Mouse (Mus musculus) gastrocnemius, adult 2 months (tissue): ENCODE results near the gene Dixdc1. TPM values are rescaled to one million over a fixed set of nuclear protein-coding genes. Genes with fewer than 3 reads are reported as not detected.

Experiments used
- DNase-seq: peaks from one replicate; pipeline ENCODE4 v3.0.0; 2022
- H3K27ac ChIP-seq: fragments of 200-600 bp; 2 replicates; pipeline ENCODE4 v1.8.1; 2022; ENCODE audit warnings: mild to moderate bottlenecking
- H3K4me3 ChIP-seq: fragments of 200-600 bp; 2 replicates; pipeline ENCODE4 v1.8.1; 2022; ENCODE audit warnings: mild to moderate bottlenecking, moderate library complexity
- CTCF ChIP-seq: fragments of 200-600 bp; IDR thresholded peaks from 2 replicates; pipeline ENCODE4 v1.8.1; 2022; ENCODE audit warnings: antibody characterized with exemption, mild to moderate bottlenecking, moderate library complexity
- intact Hi-C: fragments of 180-260 bp; cut with DNase I; formaldehyde crosslinking; loops from one replicate; pipeline ENCODE4 v1.15.1; 2025
- total RNA-seq, 2 experiments: library from RNA; stranded (reverse); gene quantifications; 2 replicates each; pipeline ENCODE4 v1.2.3; 2021

Gene Dixdc1
- total RNA-seq, 2 experiments from 2014 or later = 2.6 to 4.7 TPM

DNA sequence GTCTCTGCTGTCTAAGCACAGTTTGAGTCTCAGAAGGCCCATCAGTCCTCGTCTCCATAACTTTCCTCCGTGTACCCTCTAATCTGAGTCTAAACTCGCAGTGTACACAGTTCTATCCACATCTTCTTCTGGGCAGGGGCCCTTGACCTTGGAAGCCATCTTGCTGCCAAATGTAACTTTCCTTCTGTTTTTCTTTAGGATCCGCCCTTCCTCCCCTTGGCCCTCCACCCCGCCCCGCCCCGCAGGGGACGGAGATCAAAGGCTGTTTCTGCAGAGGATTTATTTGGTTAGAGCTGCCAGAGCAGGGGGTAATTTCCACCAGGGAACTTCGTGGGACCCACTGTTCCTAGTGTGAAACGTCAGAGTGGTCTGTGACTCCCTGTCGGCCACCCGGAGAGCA, 18.3 kb downstream of the Dixdc1 start:
- H3K27ac ChIP-seq = no peak overlapping the region
- intact Hi-C loops = no loop called here
- H3K4me3 ChIP-seq = no peak overlapping the region
- DNase-seq = no peak
- TF ChIP-seq CTCF = no peak

DNA sequence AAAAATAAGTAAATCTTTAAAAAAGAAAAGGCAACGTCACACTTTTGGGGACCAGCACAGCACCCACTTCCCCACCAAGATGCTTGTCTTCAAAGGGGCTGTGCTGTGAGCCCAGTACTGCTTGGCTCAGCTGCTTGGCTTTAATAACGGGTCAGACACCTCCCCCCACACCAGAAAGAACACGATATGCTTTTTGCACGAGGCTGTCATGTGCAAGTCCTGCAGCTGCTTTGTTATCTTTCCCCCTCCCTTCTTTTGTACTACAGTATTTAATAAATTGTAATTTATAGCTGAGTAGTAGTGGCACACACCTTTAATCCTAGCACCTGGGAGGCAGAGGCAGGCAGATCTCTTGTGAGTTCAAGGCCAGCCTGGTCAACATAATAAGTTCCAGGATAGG, 20.4 kb downstream of the Dixdc1 start:
- Histone ChIP-seq H3K4me3 (no peak overlapping the region), H3K27ac (no peak overlapping the region)
- intact Hi-C loops = no loop called here
- DNase-seq = no peak
- TF ChIP-seq CTCF = no peak

DNA sequence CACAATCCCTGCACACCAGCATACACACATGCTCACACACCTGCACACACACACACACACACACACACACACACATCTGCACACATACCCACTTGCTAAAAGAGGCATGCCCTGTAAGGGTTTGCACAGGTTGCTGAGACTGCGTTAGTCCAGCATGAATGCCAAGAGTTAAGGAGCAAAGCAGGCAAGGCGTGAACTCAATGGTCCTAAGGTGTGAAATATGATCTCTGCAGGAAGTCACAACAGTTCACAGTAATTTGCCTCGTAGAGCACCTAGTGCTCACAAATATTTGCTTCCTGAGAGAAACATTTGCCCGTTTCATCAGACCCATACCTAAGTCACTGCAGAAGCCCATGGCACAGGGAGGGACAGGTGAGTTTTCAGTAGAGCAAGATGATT, 25.1 kb downstream of the Dixdc1 start:
- no peak for DNase-seq
- Histone ChIP-seq H3K27ac (no peak overlapping the region), H3K4me3 (no peak overlapping the region)
- intact Hi-C loops = no loop called here
- TF ChIP-seq CTCF = no peak

DNA sequence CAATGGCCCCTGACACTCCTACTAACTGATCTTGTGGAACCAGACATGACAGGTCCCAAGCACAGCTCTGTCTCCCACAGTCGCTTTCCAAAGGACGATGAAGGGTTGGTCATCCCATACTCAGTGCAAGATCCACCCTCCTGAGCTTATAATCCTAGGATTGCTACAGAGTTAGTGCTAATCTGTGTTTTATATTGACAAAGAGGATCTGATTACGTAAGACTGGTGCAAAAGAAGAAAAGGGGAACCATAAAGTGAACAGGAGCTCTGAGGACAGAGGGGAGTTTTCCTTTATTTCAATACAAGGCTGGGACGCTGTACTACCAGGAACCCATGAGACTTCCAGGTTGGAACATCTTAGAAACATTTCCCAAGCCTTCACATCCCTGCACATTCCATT, 28.0 kb downstream of the Dixdc1 start:
- TF ChIP-seq CTCF = no peak
- intact Hi-C loops = no loop called here
- H3K4me3 ChIP-seq = no peak overlapping the region
- no peak overlapping the region for H3K27ac ChIP-seq
- no peak for DNase-seq

DNA sequence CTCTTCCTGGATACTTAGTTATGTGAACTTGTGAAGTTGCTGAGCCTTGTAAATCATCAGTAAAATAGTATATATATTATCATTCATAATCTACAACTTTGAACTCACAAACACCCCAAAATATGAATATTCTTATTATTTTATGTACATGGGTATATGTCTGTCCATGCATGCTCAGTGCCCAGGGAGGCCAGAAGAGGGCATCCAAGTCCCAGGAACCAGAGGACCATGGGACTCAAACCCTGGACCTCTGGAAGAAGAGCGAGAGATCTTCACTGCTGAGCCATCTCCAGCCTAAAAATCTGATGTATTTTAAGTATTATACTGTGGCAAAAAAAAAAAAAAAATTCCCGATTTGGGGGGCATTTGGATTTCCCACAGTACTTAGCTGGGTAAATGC, 30.2 kb downstream of the Dixdc1 start:
- no peak overlapping the region for H3K27ac ChIP-seq
- peak; percentile 47 for DNase-seq
- peak; percentile 79 for TF ChIP-seq CTCF
- H3K4me3 ChIP-seq = no peak overlapping the region
- intact Hi-C loops = loop anchor here (2.0 kb wide), 1 partner anchor 60 kb away; the partner anchor contains the start of gene Fdxacb1

DNA sequence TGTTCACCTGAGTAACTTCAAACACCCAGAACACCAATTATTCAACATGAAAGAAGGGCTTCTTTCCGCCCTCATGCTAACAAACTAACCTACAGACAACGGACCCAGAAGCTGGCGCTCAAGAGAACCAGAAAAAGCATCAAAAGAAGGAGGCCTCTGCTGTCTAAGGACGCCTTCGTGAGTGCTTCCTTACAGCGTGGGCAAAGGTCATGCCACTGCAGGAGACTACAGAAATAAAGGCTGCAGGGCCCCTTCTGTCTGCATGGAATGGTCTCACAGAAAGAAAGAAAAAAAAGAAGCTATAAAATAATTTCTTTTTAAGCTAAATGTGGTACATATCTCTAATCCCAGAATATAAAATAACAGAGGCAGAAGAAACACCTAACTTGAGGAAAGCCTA, 34.4 kb downstream of the Dixdc1 start:
- no peak overlapping the region for H3K4me3 ChIP-seq
- TF ChIP-seq CTCF = no peak
- intact Hi-C loops = no loop called here
- H3K27ac ChIP-seq = no peak overlapping the region
- no peak for DNase-seq

DNA sequence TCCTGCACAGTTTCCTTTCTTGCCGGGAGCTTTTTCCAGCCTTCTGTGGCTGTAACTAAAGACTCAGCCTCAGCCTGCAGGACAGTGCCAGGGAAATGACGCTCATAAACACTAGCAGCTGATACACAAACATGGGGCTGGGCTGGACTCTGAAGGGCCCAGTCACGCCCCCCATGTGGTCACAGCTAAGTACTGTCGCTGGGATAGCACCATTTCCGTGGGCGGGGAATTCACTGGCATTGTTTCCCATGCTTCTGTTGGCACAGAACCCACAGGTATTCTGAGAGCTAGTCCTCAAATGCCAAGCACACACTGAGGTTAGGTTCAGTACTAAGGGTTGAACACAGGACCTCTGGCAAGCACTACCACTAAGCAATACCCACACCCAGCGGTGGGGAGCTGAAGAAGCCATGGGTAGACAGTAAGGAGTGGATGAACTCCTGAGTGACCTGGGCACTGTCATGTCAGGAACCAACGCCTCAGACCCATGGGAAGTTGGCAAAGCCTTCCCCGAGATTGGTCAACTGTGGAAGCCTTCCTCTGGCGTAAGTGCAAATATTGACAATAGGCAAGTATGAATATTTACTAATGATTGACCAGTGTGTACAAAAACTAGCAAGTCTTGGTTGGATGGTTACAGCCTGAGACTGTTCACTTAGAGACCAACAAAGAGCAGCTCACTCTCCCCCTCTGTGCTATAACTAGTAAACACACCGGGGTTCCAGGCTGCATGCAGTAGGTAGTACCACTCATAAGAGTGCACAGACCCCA, 38.2 kb downstream of the Dixdc1 start:
- intact Hi-C loops = no loop called here
- peak; percentile 76 for DNase-seq
- peak overlapping the region; percentile 76 for H3K27ac ChIP-seq

DNA sequence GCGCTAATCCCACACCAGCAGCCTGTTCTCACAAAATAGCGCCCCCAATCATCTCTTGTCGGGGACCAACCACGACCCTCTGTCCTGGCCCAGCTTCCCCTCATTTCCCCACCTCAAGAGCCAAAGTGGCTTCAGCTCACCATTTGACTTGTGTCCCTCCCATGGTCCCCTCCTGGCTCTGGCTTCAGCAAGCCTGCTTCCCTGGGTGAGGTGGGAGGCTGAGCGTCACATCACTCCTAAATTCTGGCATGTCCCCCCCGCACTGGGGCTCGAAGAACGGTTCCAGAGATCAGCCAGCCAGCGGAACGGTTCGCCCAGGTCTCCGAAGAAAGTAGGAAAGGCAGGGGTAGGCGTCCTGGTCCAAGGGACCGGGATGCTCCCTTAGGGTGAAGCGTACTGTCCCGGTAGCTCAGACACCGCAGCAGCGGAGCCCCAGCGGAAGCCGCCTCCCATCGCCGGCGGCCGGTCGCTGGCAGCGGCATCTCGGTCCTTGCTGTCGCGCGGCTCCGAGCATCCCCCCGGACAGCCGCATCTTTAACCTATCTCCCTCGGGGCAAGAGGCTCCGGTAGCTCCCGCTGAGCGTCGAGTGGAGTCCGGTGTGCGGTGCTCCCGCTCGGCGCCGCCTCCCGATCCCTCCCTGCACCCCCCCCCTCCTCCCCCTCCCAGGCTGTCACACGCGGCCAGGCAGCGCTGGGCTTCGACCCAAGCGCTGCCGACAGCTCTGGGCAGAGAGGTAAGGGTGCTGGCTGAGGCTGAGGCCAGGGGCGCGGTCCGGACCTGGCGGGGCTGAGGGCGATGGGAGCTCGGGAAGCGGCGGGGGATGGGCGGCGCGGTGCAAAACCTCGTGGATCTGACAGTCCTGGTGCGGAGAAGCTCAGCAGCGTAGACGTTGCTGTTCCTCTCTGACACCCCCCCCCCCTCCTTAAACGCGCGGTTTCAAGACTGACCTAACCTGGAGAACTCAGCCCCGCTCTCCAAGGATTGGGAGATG, 40.6 kb downstream of the Dixdc1 start:
- DNase-seq = peak; percentile 71
- peak overlapping the region; percentile 86 for H3K27ac ChIP-seq
- peak overlapping the region; percentile 87 for H3K4me3 ChIP-seq
- no peak for TF ChIP-seq CTCF
- intact Hi-C loops = no loop called here

More for the DNA sequence above, 38.2 kb downstream of the Dixdc1 start:
- TF ChIP-seq CTCF = peak; percentile 47
- peak overlapping the region; percentile 40 for H3K4me3 ChIP-seq

DNA sequence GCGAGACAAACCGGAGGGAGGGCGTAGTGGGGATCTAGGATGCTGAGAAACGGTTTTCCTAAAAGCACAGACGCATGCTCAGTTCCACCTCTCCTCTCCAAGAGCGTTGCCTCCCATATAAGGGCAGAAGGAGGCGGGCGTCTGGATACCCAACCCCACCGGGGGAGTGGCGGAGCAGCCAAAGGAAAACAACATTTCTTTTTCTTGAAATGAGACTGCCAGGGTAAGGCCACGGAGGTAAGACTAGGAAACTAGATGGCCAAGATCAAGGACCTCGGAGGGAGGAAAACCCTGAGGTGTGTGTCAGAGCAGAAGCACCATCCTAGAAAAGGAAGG, 41.6 kb downstream of the Dixdc1 start:
- Histone ChIP-seq H3K4me3 (peak overlapping the region; percentile 87), H3K27ac (peak overlapping the region; percentile 86)
- TF ChIP-seq CTCF = no peak
- peak; percentile 85 for DNase-seq
- intact Hi-C loops = no loop called here

DNA sequence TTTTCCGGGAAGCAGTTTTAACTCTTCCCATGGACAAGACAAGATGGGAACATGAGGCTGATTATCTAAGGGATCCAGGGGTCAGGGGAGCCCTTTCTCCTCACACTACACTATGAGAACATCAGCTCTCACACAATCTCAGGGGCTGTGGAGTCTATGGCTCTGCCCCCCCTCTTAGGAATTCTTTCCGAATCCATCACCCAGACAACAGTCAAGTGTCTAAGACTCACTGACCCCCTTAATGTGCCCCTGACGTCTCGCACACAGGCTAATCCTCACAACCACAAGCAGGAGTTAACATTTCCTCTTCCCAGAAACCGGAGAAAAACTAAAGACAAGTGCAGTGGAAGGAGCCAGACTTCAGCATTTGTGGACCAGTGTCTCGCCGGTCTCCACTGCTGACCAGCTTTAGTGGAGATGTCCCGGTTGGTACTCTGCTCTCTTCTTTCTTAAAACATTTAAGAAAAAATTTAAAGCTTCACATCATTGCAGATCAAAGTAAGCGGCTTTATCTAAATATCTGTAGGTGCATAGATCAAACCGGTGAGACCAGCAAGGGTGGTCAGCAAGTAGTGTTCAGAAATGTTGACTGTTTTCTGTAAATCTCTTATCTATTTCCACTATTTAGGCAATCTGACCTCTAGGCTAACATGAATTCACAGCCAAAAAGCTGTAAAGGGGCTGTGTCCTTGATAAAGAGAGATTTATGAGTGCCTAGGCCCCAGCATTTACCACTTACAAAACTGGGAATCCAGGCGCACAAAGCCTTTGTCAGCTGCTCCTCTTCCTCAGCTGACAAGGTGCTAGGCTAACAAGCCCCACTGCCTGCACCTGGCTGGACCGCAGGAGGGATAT, 42.2 kb downstream of the Dixdc1 start:
- intact Hi-C loops = no loop called here

DNA sequence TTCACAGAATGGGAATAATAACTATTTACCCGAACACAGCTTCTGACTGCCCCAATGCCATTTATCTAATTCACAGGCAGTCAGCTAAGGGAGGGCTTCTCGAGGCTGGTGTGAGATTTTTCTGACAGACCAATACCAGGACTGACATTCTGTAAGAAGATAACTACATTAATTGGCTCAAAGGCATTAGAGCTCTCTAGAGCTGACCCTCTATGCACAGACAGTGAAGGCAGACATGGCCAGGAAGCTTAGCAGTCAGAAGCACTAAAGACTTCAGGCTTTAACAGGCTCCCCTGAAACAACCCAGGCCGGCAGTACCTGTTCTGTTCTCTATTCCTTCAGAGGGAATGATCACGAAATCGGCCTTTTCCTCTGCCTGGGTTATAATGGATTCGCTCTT, 44.2 kb downstream of the Dixdc1 start:
- DNase-seq = no peak
- Histone ChIP-seq H3K27ac (no peak overlapping the region), H3K4me3 (no peak overlapping the region)
- TF ChIP-seq CTCF = no peak
- intact Hi-C loops = no loop called here

More for the DNA sequence above, 42.2 kb downstream of the Dixdc1 start:
- no peak for DNase-seq
- TF ChIP-seq CTCF = no peak
- Histone ChIP-seq H3K27ac (peak overlapping the region; percentile 86; the same call in 1 of the 2 replicates), H3K4me3 (peak overlapping the region; percentile 87)

DNA sequence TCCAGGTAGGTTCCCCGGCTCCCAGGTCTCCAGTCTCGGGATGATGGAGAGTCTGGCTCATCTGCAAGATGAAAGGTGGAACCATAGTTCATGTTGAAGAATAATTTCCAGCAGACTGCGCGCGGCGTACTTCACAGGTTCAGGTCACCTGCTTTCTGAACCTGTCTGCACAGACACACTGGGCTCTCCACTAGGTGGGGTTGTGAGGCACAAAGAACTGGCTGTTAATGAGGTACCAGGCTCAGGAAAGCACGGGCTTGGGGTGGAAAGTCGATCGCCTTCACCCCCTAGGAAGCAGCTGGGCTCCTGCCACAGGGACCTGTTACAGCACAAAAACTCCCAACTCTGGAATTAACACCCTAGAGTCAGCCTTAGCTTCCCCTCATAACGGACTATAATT, 45.7 kb downstream of the Dixdc1 start:
- Histone ChIP-seq H3K27ac (no peak overlapping the region), H3K4me3 (no peak overlapping the region)
- TF ChIP-seq CTCF = peak; percentile 62
- peak; percentile 61 for DNase-seq
- intact Hi-C loops = no loop called here
